Mouse (Mus musculus) liver, adult (tissue): ENCODE results near the gene Zfp281.

Source experiments
- GATA4 ChIP-seq: IDR thresholded peaks from 2 replicates; pipeline ENCODE4 v1.6.1; 2014; ENCODE audit warnings: mild to moderate bottlenecking, low read length; ENCODE audit not compliant: insufficient replicate concordance

Zfp281 gene

DNA sequence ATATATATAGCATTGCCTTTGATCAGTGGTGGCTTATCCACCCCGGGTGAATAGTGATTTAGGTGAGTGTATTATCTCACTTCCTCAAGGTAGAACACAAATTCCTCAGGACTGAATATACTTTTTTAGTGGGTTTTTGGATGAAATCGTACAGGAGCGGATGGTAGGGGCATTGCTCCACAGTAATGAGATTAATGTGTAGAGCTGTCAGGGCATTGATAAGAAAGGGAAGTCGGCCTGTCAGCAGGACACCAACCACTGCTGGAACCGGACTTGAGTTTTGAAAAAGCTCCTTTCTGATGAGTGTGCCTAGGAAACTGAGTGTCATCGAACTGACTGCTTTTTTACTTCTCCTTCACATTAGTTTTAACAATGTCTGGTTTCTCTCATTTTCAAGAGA, 10.9 kb downstream of the Zfp281 start:
- no peak; the same call in 1 of the 2 replicates for TF ChIP-seq GATA4

DNA sequence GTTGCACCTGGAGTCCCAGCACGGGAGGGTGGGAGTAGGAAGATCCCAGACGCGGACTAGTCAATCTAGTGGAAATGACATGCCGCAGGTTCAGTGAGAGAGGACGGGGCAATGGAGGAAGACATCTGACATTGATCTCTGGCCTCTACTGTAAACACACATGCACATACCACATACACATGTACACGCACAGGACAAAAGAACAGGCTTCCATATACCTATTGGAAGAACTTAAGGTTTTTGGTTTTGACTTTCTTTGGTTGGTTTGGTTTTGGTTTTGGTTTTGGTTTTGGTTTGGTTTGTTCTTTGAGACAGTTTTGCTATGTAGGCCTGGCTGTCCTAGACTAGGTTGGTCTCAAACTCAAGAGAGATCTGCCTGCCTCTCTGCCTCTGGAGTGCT, 12.2 kb downstream of the Zfp281 start:
- TF ChIP-seq GATA4: no peak

DNA sequence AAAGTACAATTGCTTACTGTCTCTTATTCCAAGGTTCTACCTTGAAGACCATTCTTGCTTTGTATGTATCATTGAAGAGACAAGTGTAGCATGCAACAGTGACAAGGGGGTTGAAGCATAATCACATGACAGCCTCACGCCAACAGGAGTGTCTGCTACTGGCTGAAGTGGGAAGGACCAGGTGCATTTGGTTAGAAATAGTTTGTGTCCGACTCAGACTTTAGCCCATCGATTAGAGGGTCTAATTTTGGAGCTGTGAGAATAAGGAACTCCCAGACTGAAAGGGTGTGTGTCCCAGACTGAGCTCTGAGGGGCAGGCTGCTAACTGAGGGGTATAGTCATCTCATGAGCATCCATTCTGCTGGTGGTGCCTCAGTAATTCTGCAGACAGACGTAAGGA, 13.0 kb downstream of the Zfp281 start:
- TF ChIP-seq GATA4: no peak

DNA sequence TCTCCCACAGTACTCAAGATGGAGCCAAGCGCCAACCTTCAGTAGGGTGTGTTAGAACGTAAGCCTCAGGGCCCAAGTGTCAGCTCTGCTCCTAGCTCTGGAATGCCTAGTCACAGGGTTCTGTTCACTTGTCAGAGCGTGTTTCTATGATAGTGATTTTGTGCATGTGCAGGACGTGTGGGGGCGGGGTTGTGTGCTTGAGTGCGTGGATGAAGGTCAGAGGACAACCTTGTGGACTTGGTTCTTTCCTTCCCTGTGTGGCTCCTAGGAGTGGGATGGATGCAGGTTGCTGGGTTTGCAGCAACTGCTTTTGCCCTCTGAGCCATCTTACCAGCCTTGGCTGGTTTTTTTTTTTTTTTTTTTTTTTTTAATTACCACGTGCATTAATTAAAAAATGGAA, 13.5 kb downstream of the Zfp281 start:
- TF ChIP-seq GATA4: no peak

DNA sequence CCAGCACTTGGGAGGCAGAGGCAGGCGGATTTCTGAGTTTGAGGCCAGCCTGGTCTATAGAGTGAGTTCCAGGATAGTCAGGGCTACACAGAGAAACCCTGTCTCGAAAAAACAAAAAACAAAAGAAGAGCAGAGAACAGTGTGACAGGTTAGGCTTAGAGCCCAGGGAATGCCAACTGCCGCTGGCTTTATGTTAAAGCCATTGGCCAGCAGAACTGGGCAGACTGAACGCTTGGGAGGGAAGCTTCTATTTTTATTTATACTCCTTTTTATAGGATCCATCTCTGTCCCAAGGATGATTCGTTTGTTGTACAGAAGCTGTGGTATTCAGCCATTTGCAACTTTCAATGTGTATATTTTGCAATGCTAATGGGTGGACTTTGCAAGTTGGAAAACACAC, 14.0 kb downstream of the Zfp281 start:
- TF ChIP-seq GATA4: no peak

DNA sequence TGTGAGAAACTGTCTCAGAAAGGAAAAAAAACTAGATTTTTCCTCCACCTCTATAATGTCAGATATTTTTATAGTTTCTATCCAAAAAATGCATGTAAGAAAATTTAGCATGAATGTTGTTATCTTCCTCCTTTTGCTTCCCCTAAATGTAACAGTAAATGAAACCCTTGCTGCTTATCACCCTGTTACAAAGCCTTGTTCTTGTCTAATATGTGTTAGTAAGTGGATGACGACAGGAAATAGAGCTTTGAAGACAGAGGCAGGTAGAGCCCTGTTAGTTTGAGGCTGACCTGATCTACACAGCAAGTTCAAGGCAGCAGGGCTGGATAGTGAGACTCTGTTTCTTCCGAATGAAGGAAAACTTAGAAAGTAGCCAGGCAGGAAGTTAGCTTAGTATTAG, 14.5 kb downstream of the Zfp281 start:
- no peak for TF ChIP-seq GATA4

GRCm38 (mm10) chr1:136642701-136643100, 18.0 kb downstream of the Zfp281 start:
- TF ChIP-seq GATA4: no peak

DNA sequence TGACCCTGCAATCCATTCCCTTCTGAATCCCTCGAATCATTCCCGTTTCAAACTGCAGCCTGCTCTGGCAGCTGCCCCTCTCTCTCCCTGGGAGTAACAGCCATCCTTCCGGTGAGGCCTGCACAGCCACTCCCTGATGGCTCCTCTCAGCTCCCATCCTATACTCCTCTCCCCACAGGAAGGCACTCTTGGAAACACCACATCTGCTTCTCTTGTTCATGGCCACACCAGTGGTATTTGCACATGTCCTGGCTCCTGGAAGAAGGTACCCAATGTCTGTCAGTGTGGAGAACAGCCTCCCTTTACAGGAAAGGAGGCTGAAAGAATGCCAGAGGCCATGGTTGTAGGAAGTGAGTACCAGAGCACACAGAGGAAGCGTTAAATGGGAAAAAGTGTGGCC, 19.8 kb downstream of the Zfp281 start:
- TF ChIP-seq GATA4: no peak

DNA sequence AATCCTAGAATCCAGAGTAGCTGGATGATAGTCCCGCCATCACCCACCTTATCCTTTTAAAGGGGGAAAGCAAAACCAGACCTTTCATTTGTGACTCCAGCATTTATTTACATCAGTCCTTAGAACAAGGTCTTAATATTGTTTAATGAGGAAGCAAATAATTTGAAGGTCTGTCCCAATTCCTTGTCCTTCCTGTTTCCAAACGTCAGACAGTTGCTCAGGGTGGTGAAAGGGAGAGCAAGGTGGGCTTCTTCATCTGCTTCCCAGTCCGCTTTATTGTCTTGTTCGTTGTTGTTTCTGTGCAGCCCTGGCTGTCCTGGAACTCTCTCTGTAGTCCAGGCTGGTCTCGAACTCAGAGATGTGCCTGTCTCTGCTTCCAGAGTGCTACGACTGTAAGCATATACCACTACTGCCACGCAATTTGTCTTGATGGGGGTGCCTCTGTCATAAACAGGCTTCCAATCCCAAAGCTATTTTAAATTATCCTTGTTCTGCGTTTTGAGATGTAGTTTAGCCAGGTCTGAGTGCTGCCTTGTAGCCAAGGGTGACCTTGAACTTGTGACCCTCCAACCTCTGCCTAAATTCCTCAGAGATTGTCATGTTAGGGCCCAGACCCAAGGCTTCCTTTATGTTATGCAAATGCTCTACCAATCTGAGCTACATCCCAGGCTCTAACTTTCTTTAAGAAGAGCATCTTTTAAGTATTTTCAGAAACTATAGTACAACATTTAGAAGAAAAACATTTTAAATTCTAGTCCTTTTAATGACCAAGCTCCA, 21.3 kb downstream of the Zfp281 start:
- TF ChIP-seq GATA4: no peak

- TF ChIP-seq GATA4: no peak
Measured at GRCm38 (mm10) chr1:136652066-136652465, 27.4 kb downstream of the Zfp281 start.

DNA sequence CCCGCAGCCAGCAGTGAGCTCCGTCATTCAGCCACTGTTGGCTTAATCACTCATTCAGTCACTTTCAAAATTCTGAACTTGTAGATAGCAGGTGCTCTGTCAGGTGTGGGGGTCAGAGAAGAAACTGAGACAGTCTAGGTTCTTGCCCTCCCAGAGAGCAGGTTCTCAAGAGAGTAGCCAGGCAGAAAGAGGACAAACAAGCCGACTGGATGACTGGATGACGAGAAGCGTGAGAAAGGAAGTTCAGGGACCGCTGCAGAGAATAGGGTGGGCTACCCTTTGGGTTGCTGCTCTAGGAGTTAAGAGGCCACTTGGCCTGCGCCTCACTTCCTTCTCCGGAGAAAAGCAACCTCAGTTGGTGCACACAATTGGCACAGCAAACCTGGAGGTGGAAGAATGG, 28.8 kb downstream of the Zfp281 start:
- TF ChIP-seq GATA4: no peak

DNA sequence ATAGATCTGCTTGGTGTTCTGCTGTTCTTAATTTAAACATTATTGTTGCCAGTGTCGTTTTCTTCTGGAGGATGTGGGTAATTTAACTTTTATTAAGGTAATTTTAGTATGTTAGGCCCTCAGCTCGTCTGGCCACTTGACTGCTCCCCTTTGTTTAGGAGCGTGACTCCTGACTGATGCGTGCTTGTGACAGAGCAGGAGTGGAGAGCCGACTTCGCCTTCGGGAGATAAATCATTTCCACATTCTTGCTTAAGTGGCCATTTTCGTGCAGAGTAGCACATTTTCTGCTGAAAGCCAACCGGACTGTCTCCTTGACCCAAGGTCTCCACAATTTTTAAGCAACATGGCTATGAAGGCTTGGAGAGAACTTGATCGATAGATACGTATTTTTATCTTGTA, 29.7 kb downstream of the Zfp281 start:
- TF ChIP-seq GATA4: no peak

- no peak for TF ChIP-seq GATA4
Measured at GRCm38 (mm10) chr1:136656619-136657018, 31.9 kb downstream of the Zfp281 start.

DNA sequence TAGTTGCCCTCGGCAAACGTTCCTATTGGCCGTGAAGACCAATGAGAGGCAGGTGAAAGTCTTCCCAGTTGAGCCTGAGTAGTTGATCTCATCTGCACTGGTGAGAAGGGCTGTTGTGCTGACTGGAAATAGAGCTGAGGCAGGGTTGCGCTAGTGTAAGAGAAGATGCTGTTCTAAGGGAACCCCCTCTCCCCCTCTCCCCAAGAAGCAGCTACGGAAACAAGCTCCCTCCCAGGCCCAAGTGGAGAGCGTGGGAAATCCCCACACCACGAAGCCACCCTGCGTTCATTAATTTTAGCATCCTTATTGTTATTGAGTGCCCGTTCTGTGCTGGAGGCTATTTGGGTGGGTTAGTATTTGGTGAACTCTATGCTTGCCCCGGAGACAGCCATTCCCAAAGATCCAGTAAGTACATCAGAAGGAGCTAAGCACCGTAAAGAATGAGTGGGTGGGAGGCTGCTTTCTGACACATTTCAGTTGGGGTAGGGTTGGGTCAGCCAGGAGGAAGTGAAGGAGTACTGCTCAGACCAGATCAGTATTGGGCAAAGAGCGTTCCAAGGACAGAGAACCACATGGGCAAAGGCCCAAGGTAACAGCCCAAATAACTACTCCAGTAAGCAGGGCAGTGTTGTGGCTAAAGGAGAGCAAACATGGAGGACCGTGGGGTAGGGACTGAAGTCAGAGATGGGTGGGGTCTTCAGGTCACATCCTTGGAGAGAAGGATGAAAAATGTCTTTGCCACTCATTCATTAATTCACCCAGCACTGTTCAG, 33.9 kb downstream of the Zfp281 start:
- TF ChIP-seq GATA4: no peak

DNA sequence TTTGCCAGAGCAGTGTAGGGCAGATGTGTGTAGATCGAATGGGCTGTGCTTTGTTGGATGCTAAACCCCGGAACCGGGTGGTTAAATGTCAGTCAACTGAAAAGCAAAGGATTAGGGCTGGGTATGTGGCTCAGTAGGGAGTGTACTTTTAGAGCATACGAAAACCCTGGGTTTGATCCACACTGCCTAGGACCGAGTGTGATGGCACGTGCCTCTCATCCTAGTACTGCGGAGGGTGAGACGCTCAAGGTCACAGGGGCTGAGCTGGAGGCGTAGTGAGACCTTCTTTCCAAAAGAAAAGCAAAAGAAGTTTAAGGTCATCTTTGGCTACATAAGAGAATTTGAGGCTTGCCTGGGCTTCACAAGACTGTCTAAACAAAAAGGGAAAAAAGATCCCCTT, 34.6 kb downstream of the Zfp281 start:
- no peak for TF ChIP-seq GATA4

- no peak for TF ChIP-seq GATA4
Measured at GRCm38 (mm10) chr1:136659917-136660316, 35.2 kb downstream of the Zfp281 start.
